Mouse (Mus musculus) embryonic facial prominence, embryonic 12.5 days (tissue): ENCODE measurements around the gene Sema4a. TPM values are rescaled to one million over a fixed set of nuclear protein-coding genes. Genes with fewer than 3 reads are reported as not detected.

Experiments used
- ATAC-seq: fragments of 200-750 bp; cut with Nextera tagmentation; 2 replicates; pipeline ENCODE4 v1.8.0; 2017; ENCODE audit not compliant: insufficient number of reproducible peaks, insufficient read depth, low FRiP score, low TSS enrichment
- H3K27ac ChIP-seq: fragments of 300-500 bp; sonication (generic); 2 replicates; pipeline ENCODE4 v1.5.1; 2016; ENCODE audit warnings: mild to moderate bottlenecking
- H3K27me3 ChIP-seq: fragments of 300-500 bp; sonication (generic); 2 replicates; pipeline ENCODE4 v1.6.1; 2016; ENCODE audit warnings: mild to moderate bottlenecking, moderate library complexity
- H3K36me3 ChIP-seq: fragments of 300-500 bp; sonication (generic); 2 replicates; pipeline ENCODE4 v1.6.1; 2016; ENCODE audit warnings: mild to moderate bottlenecking
- H3K4me1 ChIP-seq: fragments of 300-500 bp; sonication (generic); 2 replicates; pipeline ENCODE4 v1.6.1; 2016
- H3K4me2 ChIP-seq: fragments of 300-500 bp; sonication (generic); replicated peaks from 2 replicates; pipeline ENCODE4 v1.6.1; 2016; ENCODE audit warnings: mild to moderate bottlenecking, moderate library complexity
- H3K4me3 ChIP-seq: fragments of 300-500 bp; sonication (generic); 2 replicates; pipeline ENCODE4 v1.5.1; 2016; ENCODE audit warnings: mild to moderate bottlenecking
- H3K9ac ChIP-seq: fragments of 300-500 bp; sonication (generic); 2 replicates; pipeline ENCODE4 v1.6.1; 2016; ENCODE audit warnings: mild to moderate bottlenecking, moderate library complexity
- H3K9me3 ChIP-seq: fragments of 300-500 bp; sonication (generic); 2 replicates; pipeline ENCODE4 v1.6.1; 2016; ENCODE audit warnings: mild to moderate bottlenecking, moderate library complexity
- WGBS: fragments of 180-500 bp; shearing (Covaris S2); methylation state at CpG from one replicate; pipeline ENCODE4 v1.1.7; 2016; 5-methylcytosine and 5-hydroxymethylcytosine counted together
- polyA plus RNA-seq: library from polyadenylated mRNA; unstranded; fragments of >200 nt; fragmentation: Nextera tagmentation; extraction: Ambion mirVana; gene quantifications from 2 replicates; pipeline ENCODE4 v1.2.1, GENCODE M21; 2016

The Sema4a gene
- polyA plus RNA-seq, 1 experiment from 2014 or later, result 9.0 TPM

DNA sequence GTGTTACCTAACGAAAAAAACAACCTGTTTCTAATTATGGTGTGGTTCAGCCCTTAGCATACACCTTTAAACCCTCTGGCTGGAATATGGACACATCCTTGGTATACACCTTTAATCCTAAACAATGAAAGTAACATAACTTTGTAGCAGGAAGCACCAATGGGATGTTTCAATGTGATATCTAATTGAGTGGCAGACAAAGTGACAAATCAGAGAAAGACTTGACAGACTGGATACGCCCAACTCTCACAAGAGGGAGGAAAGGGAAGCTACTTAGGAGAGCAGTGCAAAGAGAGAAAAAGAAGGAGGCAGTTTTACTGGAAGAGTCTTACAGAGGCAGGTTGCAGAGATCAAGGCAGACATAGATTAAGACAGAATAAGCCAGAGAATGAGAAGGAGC lies 8.5 kb upstream of the Sema4a start:
- Histone ChIP-seq H3K36me3 (no peaks in the 10 kb centered on the region), H3K9me3 (no peaks in the 10 kb centered on the region), H3K27me3 (no peaks in the 10 kb centered on the region), H3K4me3 (no peak overlapping the region), H3K27ac (no peak overlapping the region), H3K9ac (no peak overlapping the region), H3K4me1 (peaks cover 5% of the 10 kb centered on the region; the same call in 1 of the 2 replicates), H3K4me2 (no peak overlapping the region)
- ATAC-seq, result no peak
- WGBS, result 55% methylated on average over 2 of the region's 2 CpGs

DNA sequence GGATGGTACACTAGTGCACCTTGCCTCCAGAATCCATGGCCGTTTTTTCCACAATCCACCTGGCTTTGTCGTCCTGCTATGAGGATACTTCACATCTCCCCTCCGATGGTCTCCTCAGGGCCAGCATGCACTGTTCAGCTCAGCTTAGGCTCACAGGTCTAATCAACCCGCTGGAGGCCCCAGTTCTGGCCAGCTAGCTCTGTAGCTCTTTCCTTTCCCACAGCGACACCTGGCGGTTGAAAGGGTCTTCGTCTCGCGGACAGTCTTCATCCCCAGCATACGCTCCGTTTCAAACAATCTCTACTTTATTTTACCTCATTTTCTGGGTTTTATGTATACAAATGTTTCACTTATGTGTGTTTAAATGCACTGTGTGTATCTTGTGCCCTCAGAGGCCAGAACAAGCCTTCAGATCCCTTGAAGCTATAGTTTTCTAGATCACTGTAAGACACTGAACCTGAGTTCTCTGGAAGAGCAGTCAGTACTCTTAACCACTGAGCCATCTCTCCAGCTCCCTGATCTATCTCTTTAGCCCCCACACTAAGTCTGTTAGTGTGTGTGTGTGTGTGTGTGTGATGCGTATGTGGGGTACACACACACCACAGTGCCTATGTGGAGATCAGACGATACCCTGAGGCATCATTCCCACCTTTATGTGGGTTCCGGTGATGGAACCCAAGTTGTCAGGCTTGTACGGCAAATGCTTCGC lies 6.3 kb upstream of the Sema4a start:
- Histone ChIP-seq H3K27me3 (no peaks in the 10 kb centered on the region), H3K4me2 (no peak overlapping the region), H3K4me3 (no peak overlapping the region), H3K9ac (no peak overlapping the region), H3K9me3 (no peaks in the 10 kb centered on the region), H3K36me3 (no peaks in the 10 kb centered on the region), H3K4me1 (no peaks in the 10 kb centered on the region), H3K27ac (no peak overlapping the region)
- 30% methylated on average over 16 of the region's 16 CpGs for WGBS
- ATAC-seq, result peak; percentile 77

DNA sequence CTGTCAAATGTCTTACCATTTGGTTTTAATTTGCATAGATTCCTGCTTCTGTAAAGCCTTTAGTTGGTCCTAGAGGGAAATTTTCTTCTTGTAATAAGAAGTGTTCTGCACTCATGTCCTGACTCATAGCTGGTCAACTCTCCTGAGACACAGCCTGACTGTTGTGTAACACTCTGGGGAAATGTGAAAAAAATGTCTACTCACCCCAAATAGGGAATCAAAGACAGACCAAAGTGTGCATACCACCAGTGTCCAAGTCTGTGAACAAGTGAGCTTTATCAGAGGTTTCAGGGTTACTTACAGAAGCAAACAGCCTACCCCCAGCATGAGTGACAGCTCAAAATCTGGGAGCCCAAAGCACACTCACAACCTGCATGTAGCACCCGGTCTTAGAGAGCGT lies 4.1 kb upstream of the Sema4a start:
- Histone ChIP-seq H3K27ac (no peak overlapping the region), H3K9me3 (no peaks in the 10 kb centered on the region), H3K4me2 (no peak overlapping the region), H3K4me3 (no peak overlapping the region), H3K27me3 (peaks cover 4% of the 10 kb centered on the region; the same call in 1 of the 2 replicates), H3K9ac (no peak overlapping the region), H3K4me1 (peaks cover 8% of the 10 kb centered on the region; the same call in 1 of the 2 replicates), H3K36me3 (no peaks in the 10 kb centered on the region)
- WGBS, result 73% methylated on average over 2 of the region's 2 CpGs
- ATAC-seq, result no peak

DNA sequence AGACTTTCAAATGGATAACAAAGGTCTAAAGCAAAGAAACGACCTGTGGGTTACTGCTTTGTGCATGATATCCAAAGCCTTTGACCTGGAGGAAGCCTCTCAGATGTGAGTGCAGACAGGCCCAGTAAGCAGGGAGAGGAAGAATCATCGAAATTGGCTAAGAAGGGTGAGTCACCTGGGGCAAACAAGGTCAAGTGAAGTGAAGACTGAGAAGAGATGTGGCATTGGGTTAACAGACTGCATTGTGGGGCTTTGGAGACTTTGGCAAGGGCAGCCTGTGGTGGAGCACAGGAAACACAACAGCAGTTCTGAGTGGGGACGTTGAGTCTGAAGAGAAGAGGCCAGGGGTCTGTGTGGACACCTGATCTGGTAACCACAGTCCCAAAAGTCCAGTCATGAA lies 3.4 kb upstream of the Sema4a start:
- peaks cover 4% of the 10 kb centered on the region; the same call in 1 of the 2 replicates for H3K27me3 ChIP-seq
- peaks cover 8% of the 10 kb centered on the region; the same call in 1 of the 2 replicates for H3K4me1 ChIP-seq
- 47% methylated on average over 3 of the region's 3 CpGs for WGBS
- no peak overlapping the region for H3K4me3 ChIP-seq
- H3K4me2 ChIP-seq, result no peak overlapping the region
- H3K9me3 ChIP-seq, result no peaks in the 10 kb centered on the region
- no peak overlapping the region for H3K9ac ChIP-seq
- no peaks in the 10 kb centered on the region for H3K36me3 ChIP-seq
- ATAC-seq, result no peak
- no peak overlapping the region for H3K27ac ChIP-seq

DNA sequence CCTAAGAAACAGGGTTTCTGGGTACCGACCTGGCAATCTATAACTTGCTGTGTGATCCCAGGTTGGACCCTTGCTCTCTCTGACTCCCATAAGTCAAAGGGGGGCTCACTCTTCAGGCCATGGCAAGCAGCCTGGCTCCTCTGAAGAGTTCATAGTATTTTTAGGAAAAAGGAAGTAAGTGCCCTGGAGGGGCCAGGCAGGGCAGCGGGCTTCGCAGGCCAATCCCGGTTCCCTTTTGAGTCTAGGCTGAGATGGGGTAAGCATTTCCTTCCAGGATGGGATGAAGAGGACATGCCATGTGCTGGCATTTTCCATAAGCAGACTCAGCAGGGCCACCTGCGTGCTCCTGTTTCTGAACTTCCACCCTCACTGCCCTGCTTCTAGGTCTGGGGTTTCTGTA lies 953 bp downstream of the Sema4a start:
- H3K36me3 ChIP-seq, result no peaks in the 10 kb centered on the region
- H3K27ac ChIP-seq, result no peak overlapping the region

DNA sequence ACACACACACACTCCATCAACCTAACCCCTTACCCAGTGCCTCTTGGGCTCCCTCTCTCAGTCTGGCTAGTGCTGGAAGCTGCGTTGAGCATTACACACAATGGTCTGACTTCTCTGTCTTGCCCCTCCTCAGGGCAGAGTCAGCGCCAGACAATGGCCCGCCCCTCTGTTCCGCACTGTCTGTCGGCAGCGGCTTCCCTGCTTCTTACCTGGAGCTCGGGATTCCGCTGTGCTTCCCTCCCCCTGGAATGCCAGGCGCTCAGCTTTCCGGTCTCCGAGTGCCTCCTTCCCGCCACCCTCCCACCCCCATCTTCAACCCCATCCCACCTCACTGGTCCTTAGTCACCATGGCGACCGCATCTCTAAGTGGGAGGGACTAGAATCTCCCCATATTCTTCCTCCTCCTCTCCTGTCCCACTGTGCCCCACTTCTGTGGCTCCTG lies 2.2 kb downstream of the Sema4a start:
- peak overlapping the region; percentile 36; the same call in 1 of the 2 replicates for H3K27ac ChIP-seq
- ATAC-seq, result peak; percentile 54; the same call in 1 of the 2 replicates
- 0% methylated on average over 14 of the region's 14 CpGs for WGBS
- H3K27me3 ChIP-seq, result peaks cover 7% of the 10 kb centered on the region; the same call in 1 of the 2 replicates
- peaks cover 29% of the 10 kb centered on the region; the same call in 1 of the 2 replicates for H3K4me1 ChIP-seq
- H3K4me2 ChIP-seq, result peak overlapping the region; percentile 55
- peak overlapping the region; percentile 36 for H3K4me3 ChIP-seq
- no peaks in the 10 kb centered on the region for H3K36me3 ChIP-seq
- peak overlapping the region; percentile 30; the same call in 1 of the 2 replicates for H3K9ac ChIP-seq
- no peaks in the 10 kb centered on the region for H3K9me3 ChIP-seq

More for the DNA sequence above, 953 bp downstream of the Sema4a start:
- 75% methylated on average over 5 of the region's 5 CpGs for WGBS
- Histone ChIP-seq H3K4me1 (peaks cover 28% of the 10 kb centered on the region; the same call in 1 of the 2 replicates), H3K27me3 (peaks cover 7% of the 10 kb centered on the region; the same call in 1 of the 2 replicates), H3K4me2 (no peak overlapping the region), H3K9me3 (no peaks in the 10 kb centered on the region), H3K4me3 (no peak overlapping the region), H3K9ac (no peak overlapping the region)
- no peak for ATAC-seq

DNA sequence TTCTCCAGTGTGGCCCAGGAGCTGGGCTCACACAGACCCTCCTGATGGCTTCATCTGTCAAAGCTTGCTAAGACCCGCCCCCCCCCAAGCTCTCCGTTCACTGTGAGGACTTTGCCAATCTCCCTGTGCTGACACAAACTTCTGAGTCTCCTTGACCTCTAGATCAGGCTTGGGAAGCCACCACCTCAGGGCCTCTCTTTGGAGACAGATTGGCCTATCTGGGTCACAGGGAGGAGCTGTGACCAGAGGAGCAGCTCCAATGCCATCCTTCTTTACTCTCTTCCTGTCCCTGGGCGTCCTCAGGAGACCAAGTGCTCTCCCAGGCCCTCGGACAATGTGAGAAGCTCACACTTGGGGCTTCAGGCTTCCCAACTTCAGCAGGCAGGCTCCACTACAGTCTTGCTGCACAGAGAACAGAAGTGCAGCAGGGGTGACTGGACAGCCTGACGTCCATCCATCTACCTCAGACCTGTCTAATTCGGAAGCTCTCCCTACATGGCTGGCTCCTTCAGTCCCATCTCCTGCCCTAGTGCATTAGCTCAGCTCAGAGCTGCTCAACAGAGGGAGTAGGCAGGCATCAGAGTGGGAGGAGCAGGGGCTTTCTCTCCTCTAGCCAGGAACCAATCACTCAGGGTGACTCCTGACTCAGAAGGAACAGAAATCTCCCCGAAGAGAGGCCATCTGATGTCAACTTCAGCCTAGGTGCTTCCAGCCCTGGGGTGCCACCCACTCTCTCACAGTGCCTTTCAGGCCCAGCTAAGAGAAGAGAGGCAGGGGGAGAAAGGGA lies 4.0 kb downstream of the Sema4a start:
- H3K9me3 ChIP-seq, result no peaks in the 10 kb centered on the region
- no peaks in the 10 kb centered on the region for H3K36me3 ChIP-seq
- WGBS, result 68% methylated on average over 7 of the region's 7 CpGs
- H3K4me3 ChIP-seq, result no peak overlapping the region
- peaks cover 29% of the 10 kb centered on the region; the same call in 1 of the 2 replicates for H3K4me1 ChIP-seq
- H3K27me3 ChIP-seq, result peaks cover 7% of the 10 kb centered on the region; the same call in 1 of the 2 replicates
- H3K4me2 ChIP-seq, result no peak overlapping the region
- no peak overlapping the region for H3K9ac ChIP-seq
- ATAC-seq, result no peak
- no peak overlapping the region for H3K27ac ChIP-seq

DNA sequence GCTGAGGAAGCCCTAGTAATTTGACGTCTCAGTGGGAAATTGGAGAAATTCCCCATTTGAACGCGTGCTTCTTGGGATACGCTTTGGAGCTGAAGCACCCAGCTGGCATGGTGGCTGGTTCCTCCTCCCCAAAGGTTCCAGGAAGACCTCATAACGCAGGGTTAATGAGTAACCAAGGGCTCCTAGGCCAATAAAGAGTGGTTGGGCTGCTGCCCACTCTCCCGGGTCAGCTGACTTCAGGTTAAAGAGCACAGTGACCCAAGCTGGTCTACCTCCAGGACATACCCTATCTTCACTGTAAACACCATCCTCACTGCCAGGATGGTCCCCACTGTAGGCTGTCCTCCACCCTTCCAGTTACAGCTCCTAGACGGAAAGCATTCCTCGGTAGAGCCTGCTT lies 4.7 kb downstream of the Sema4a start:
- WGBS, result 95% methylated on average over 8 of the region's 8 CpGs
- no peak for ATAC-seq

DNA sequence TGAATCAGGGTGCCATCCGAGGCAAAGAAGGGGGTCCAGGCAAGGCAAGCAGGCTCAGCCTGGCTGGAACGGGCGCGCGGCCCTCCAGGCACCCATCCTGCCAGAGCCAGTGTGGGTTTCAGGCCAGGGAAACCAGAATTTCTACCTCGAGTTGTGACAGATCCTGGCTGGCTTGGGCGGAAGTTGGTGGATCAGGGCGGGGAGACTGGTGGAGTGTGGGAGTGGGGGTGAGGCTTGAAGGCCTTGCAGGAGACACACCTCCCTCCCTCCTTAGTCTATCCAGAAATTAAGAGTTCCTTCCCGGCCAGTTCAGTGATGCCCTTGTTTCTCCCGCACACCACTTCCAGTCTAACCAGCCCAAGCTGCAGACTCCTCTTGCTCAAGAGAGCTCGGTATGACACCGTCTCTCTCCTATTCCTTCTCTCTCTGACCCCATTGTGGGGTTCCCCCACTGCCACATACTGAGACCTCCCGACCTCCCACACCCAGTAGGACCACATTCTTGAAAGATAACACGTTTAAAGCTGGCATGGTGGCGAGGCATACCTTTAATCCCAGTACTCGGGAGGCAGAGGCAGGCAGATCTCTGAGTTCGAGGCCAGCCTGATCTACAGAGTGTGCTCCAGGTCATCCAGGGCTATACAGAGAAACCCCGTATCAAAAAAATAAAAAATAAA lies 5.3 kb downstream of the Sema4a start:
- Histone ChIP-seq H3K27ac (no peak overlapping the region), H3K4me2 (no peak overlapping the region), H3K4me1 (peaks cover 22% of the 10 kb centered on the region; the same call in 1 of the 2 replicates), H3K9me3 (no peaks in the 10 kb centered on the region), H3K27me3 (0 out of 2 replicates have a peak, but pooled peaks cover 4% of the 10 kb centered on the region), H3K4me3 (no peak overlapping the region), H3K9ac (peak overlapping the region; percentile 3; the same call in 1 of the 2 replicates), H3K36me3 (no peaks in the 10 kb centered on the region)
- no peak for ATAC-seq
- 73% methylated on average over 18 of the region's 18 CpGs for WGBS

More for the DNA sequence above, 4.7 kb downstream of the Sema4a start:
- no peaks in the 10 kb centered on the region for H3K9me3 ChIP-seq
- H3K36me3 ChIP-seq, result no peaks in the 10 kb centered on the region
- peaks cover 28% of the 10 kb centered on the region; the same call in 1 of the 2 replicates for H3K4me1 ChIP-seq
- peaks cover 7% of the 10 kb centered on the region; the same call in 1 of the 2 replicates for H3K27me3 ChIP-seq
- H3K9ac ChIP-seq, result no peak overlapping the region
- no peak overlapping the region for H3K27ac ChIP-seq
- no peak overlapping the region for H3K4me2 ChIP-seq
- H3K4me3 ChIP-seq, result no peak overlapping the region

DNA sequence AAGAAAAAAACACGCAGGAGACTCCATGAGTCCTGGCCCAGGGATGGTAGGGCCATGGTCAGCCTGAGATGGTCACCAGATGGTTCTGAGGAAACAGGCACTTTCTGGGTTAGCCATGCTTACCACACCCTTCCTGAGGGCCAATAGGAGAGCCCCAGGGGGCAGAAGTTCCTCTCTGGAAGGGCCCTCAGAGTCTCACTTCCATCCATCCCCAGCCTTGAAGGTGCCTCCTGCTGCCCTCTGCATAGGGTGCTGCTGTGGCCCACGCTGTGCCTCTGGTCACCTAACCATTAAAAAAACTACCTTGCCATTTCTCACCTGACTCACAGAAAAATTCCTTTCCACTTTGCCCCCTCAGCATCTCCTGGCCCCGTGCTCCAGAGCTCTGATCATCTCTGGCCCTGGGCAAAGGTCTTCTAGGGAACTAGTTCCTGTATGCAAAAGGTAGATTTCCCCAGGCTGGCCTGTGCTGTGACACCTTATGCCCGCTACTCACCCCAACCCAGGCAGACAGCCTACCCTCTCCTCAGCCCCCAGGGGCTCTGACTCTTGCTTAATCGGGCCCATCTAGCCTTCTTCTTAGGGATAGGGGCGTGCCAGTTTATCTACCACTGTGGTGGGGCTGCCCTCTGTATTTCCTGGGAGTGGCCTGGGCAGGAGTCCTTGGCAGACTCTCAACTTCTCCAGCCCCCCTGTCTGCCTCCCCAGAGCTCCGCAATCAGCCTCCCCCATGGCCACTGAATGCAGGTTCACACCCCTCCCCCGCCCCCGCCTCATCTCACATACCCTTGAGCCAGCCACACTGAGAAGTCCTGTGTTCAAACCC lies 6.0 kb downstream of the Sema4a start:
- Histone ChIP-seq H3K4me3 (no peak overlapping the region), H3K36me3 (no peaks in the 10 kb centered on the region), H3K4me2 (no peak overlapping the region), H3K27ac (no peak overlapping the region; the same call in 1 of the 2 replicates), H3K9me3 (no peaks in the 10 kb centered on the region), H3K4me1 (peaks cover 20% of the 10 kb centered on the region; the same call in 1 of the 2 replicates), H3K27me3 (0 out of 2 replicates have a peak, but pooled peaks cover 4% of the 10 kb centered on the region), H3K9ac (peak overlapping the region; percentile 3; the same call in 1 of the 2 replicates)
- WGBS, result 55% methylated on average over 9 of the region's 9 CpGs
- ATAC-seq, result no peak
